9 mouse cellular contexts compared by ENCODE assay signal in genomic region chr8:110722414-110723011, GRCm38 (mm10). TPM values are rescaled to one million over a fixed set of nuclear protein-coding genes. Genes with fewer than 3 reads are reported as not detected.
A peak's percentile ranks its signal among the peaks of the same experiment; 100 is the strongest.
DNase-seq lines count a peak whose midpoint lies in the region; ATAC-seq and TF ChIP-seq lines count a peak whose summit lies in the region.
"Had no signal": no experiment of that assay in that cellular context is flagged by ENCODE, and none has a peak within 500 bp of the region (broad histone marks: within the 10 kb centered on the region; RNA-seq: fewer than 3 reads in every experiment).

No protein-coding gene starts in this region.

- DNase-seq in heart, postnatal 25 days (ENCODE audit: low spot score): no peak
- no peak for DNase-seq in urinary bladder, postnatal 10 days (ENCODE audit: low spot score)
- no peak for DNase-seq in cerebellum, postnatal 36 days
- DNase-seq: layer of hippocampus, postnatal 36 days had no signal

- H3K27ac ChIP-seq in heart, embryonic 11.5 days (ENCODE audit: low read depth, low read length): no peak overlapping the region
- H3K27ac ChIP-seq in ES-Bruce4 (ENCODE audit: insufficient read depth, low read length): no peak overlapping the region
- H3K27ac ChIP-seq in heart, embryonic 16.5 days (ENCODE audit: low read length): no peak overlapping the region
- no peak overlapping the region for H3K27ac ChIP-seq in liver, embryonic 16.5 days (ENCODE audit: low read length)

- peaks cover 58% of the 10 kb centered on the region for H3K4me1 ChIP-seq in heart, embryonic 11.5 days (ENCODE audit: control insufficient read depth, insufficient read depth, low read length)
- no peaks in the 10 kb centered on the region for H3K4me1 ChIP-seq in ES-Bruce4 (ENCODE audit: control insufficient read depth, insufficient read depth, low read length)
- peaks cover 57% of the 10 kb centered on the region for H3K4me1 ChIP-seq in heart, embryonic 16.5 days (ENCODE audit: control insufficient read depth, insufficient read depth, low read length)
- H3K4me1 ChIP-seq in liver, embryonic 16.5 days (ENCODE audit: control insufficient read depth, low read depth, low read length): no peaks in the 10 kb centered on the region; the same call in 1 of the 2 replicates

- TF ChIP-seq EP300 in ES-Bruce4 (IDR thresholded peaks at IDR 0.05; ENCODE audit: insufficient read depth, low read depth, low read length): no peak

- intact Hi-C loops in heart, postnatal 25 days (cut with DNase I): no loop called here

- peak overlapping the region; percentile 87 for H3K9ac ChIP-seq in heart, embryonic 11.5 days (ENCODE audit: low read depth, low read length)
- H3K9ac ChIP-seq in ES-Bruce4 (ENCODE audit: low read depth, poor library complexity, severe bottlenecking): no peak overlapping the region
- H3K9ac ChIP-seq in heart, embryonic 16.5 days (ENCODE audit: low read length): peak overlapping the region; percentile 91
- 0 out of 2 replicates have a peak overlapping the region, but pooled peaks have one; percentile 19 for H3K9ac ChIP-seq in liver, embryonic 16.5 days (ENCODE audit: low read depth, low read length)

- 61% methylated on average over 11 of the region's 11 CpGs for WGBS in heart, embryonic 11.5 days (ENCODE audit: insufficient replicate concordance)
- WGBS in heart, embryonic 16.5 days: 43% methylated on average over 11 of the region's 11 CpGs
- WGBS in liver, embryonic 16.5 days (ENCODE audit: insufficient replicate concordance): 50% methylated on average over 11 of the region's 11 CpGs

- H3K27me3 ChIP-seq in heart, embryonic 11.5 days (ENCODE audit: control insufficient read depth, insufficient read depth, low read length): no peaks in the 10 kb centered on the region; the same call in 1 of the 2 replicates
- no peaks in the 10 kb centered on the region for H3K27me3 ChIP-seq in ES-Bruce4 (ENCODE audit: control insufficient read depth, insufficient read depth, low read length, poor library complexity, severe bottlenecking)
- H3K27me3 ChIP-seq in heart, embryonic 16.5 days (ENCODE audit: control insufficient read depth, insufficient read depth, low read length): no peaks in the 10 kb centered on the region
- peaks cover 29% of the 10 kb centered on the region for H3K27me3 ChIP-seq in liver, embryonic 16.5 days (ENCODE audit: control insufficient read depth, insufficient read depth, low read depth, low read length)

- peak overlapping the region; percentile 66 for H3K4me2 ChIP-seq in heart, embryonic 11.5 days
- peak overlapping the region; percentile 83 for H3K4me2 ChIP-seq in heart, embryonic 16.5 days (ENCODE audit: low read depth, low read length)
- peak overlapping the region; percentile 58 for H3K4me2 ChIP-seq in liver, embryonic 16.5 days (ENCODE audit: low read depth, low read length)

- ATAC-seq in heart, embryonic 11.5 days (replicated peaks; ENCODE audit: insufficient number of reproducible peaks, low FRiP score, low TSS enrichment): no peak
- no peak for ATAC-seq in heart, embryonic 16.5 days (replicated peaks; ENCODE audit: extremely low read depth, insufficient read depth, low FRiP score)
- ATAC-seq in liver, embryonic 16.5 days (ENCODE audit: low read depth): no peak
- no peak for ATAC-seq in erythroid progenitor cell, adult 5-6 weeks (replicated peaks; ENCODE audit: low FRiP score, poor library complexity, severe bottlenecking)

- no peak for TF ChIP-seq POLR2A in ES-Bruce4 (IDR thresholded peaks at IDR 0.05; ENCODE audit: insufficient read depth, low read length)

- peak overlapping the region; percentile 73 for H3K4me3 ChIP-seq in heart, embryonic 11.5 days (ENCODE audit: low read depth, low read length)
- peak overlapping the region; percentile 89; the same call in 1 of the 2 replicates for H3K4me3 ChIP-seq in ES-Bruce4 (ENCODE audit: low read depth, low read length)
- H3K4me3 ChIP-seq in heart, embryonic 16.5 days (ENCODE audit: low read length): peak overlapping the region; percentile 82
- peak overlapping the region; percentile 62 for H3K4me3 ChIP-seq in liver, embryonic 16.5 days (ENCODE audit: low read depth, low read length)

- no peaks in the 10 kb centered on the region for H3K9me3 ChIP-seq in heart, embryonic 11.5 days (replicated peaks; ENCODE audit: control insufficient read depth, low read length)
- H3K9me3 ChIP-seq in ES-Bruce4 (replicated peaks; ENCODE audit: control insufficient read depth, insufficient read depth, low read length, poor library complexity, severe bottlenecking): no peaks in the 10 kb centered on the region
- H3K9me3 ChIP-seq in heart, embryonic 16.5 days (replicated peaks; ENCODE audit: control insufficient read depth, low read length): no peaks in the 10 kb centered on the region
- no peaks in the 10 kb centered on the region for H3K9me3 ChIP-seq in liver, embryonic 16.5 days (replicated peaks; ENCODE audit: control insufficient read depth, low read length)

- peaks cover 6% of the 10 kb centered on the region for H3K36me3 ChIP-seq in heart, embryonic 11.5 days (ENCODE audit: control insufficient read depth, insufficient read depth, low read length)
- no peaks in the 10 kb centered on the region for H3K36me3 ChIP-seq in ES-Bruce4 (ENCODE audit: control insufficient read depth, insufficient read depth, low read length, poor library complexity, severe bottlenecking)
- H3K36me3 ChIP-seq in heart, embryonic 16.5 days (ENCODE audit: control insufficient read depth, insufficient read depth): peaks cover 8% of the 10 kb centered on the region; the same call in 1 of the 2 replicates
- H3K36me3 ChIP-seq in liver, embryonic 16.5 days (ENCODE audit: control insufficient read depth, insufficient read depth): no peaks in the 10 kb centered on the region

- TF ChIP-seq CTCF in ES-Bruce4 (IDR thresholded peaks at IDR 0.05; ENCODE audit: low read depth, low read length): no peak

RNA-seq across cellular contexts. Expression of gene Mtss1l, which starts 1.2 kb away (rescaled TPM):
- polyA plus RNA-seq in heart, embryonic 11.5 days (2014; fragmentation: Nextera tagmentation; extraction: Ambion mirVana): 9.2 and 9.5 TPM in 2 replicates
- 10 to 100 TPM; 33.8 to 36.1 TPM for total RNA-seq in heart, postnatal 25 days (2021)
- 7.1 and 9.5 TPM in 2 replicates for polyA plus RNA-seq in ES-Bruce4 (2011; ENCODE audit: insufficient read depth, insufficient read length, low read depth, missing spikeins)
- polyA plus RNA-seq in heart, embryonic 16.5 days (2015; fragmentation: Nextera tagmentation; extraction: Ambion mirVana): 4.5 and 6.6 TPM in 2 replicates
- 0.53 and 0.57 TPM in 2 replicates for polyA plus RNA-seq in liver, embryonic 16.5 days (2015; fragmentation: Nextera tagmentation; extraction: Ambion mirVana)
- not detected in 2 replicates for total RNA-seq in erythroid progenitor cell, adult 5-6 weeks (2015; ENCODE audit: low replicate concordance)
- total RNA-seq in erythroid progenitor cell, adult 5-6 weeks (2017; ENCODE audit: low replicate concordance): not detected in 2 replicates
